Mouse (Mus musculus) kidney, adult 2 months (tissue): ENCODE results near the gene Rpl12.

Experiments
- CTCF ChIP-seq: fragments of 200-500 bp; conservative IDR thresholded peaks from 2 replicates; pipeline ENCODE4 v1.5.1; 2011; ENCODE audit warnings: low read depth, mild to moderate bottlenecking, control low read depth, low read length, moderate library complexity, mixed read lengths; ENCODE audit not compliant: insufficient read depth, insufficient read length
- POLR2A ChIP-seq: fragments of 200-500 bp; IDR thresholded peaks from one replicate; pipeline ENCODE4 v1.6.1; 2011; ENCODE audit warnings: low read depth, low read length, control low read depth

GRCm38 (mm10) chr2:32979675-32980074, 18.3 kb downstream of the Rpl12 start:
- TF ChIP-seq CTCF, result no peak
- TF ChIP-seq POLR2A, result no peak
